Mouse (Mus musculus): ENCODE measurements at regions not wholly inside any gene's neighbourhood (a gene's known extent, or its start where the extent isn't known, plus 50 kb on each side); places are given as distances from the start of the nearest gene placed in this dataset.
"Not testable (repeated sequence)": the region's sequence is repeated elsewhere in the genome, so short reads cannot be mapped to it uniquely, and the experiment has no call there.

DNA sequence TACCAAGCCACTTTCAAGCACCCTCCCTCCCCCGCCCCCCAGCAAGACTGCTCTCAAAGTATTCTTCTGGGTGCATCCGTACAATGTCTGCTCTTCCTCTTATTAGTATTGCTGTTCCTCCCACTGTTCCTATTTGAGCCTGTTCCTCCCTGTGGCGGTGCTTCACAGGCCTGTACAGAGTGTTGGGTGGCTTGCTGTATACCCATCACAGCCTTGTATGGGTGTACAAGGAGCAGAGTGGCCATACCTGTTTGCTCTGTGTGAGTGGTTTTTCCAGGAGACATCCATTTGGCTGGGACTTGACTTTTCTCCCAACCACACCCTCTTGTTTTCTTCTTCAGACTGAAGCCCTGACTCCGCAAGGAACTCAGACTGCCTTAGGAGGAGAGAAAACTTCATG is 61.7 kb upstream of the Map3k1 start:
- Histone ChIP-seq H3K4me1 (ENCODE audit: control insufficient read depth, insufficient read depth, insufficient read length, low read length) (peaks cover 2% of the 10 kb centered on the region; the same call in 1 of the 2 replicates), H3K4me3 (ENCODE audit: low read depth, low read length) (no peak overlapping the region), H3K27me3 (ENCODE audit: control insufficient read depth, insufficient read depth, low read length) (no peaks in the 10 kb centered on the region), H3K27ac (ENCODE audit: insufficient read depth, low read depth, low read length) (no peak overlapping the region), H3K36me3 (ENCODE audit: control insufficient read depth, insufficient read depth, low read length) (no peaks in the 10 kb centered on the region)
- WGBS = 87% methylated on average over 4 of the region's 4 CpGs
- TF ChIP-seq CTCF (IDR thresholded peaks at IDR 0.05; ENCODE audit: extremely low read depth, insufficient read length, insufficient replicate concordance, low read depth, low read length) (no peak), POLR2A (IDR thresholded peaks at IDR 0.05; ENCODE audit: low read depth, low read length) (no peak)

- WGBS = 86% methylated on average over 25 of the region's 25 CpGs
- no peak overlapping the region for H3K27ac ChIP-seq (ENCODE audit: insufficient read depth, low read depth, low read length)
- no peak for TF ChIP-seq POLR2A (IDR thresholded peaks at IDR 0.05; ENCODE audit: low read depth, low read length)
- TF ChIP-seq CTCF (IDR thresholded peaks at IDR 0.05; ENCODE audit: extremely low read depth, insufficient read length, insufficient replicate concordance, low read depth, low read length) = no peak
Measured at GRCm38 (mm10) chr13:111871672-111872410, 63.0 kb upstream of the Map3k1 start.

GRCm38 (mm10) chr13:111874330-111874729 is 65.5 kb upstream of the Map3k1 start:
- Histone ChIP-seq H3K4me1 (ENCODE audit: control insufficient read depth, insufficient read depth, insufficient read length, low read length) (peaks cover 2% of the 10 kb centered on the region; the same call in 1 of the 2 replicates), H3K36me3 (ENCODE audit: control insufficient read depth, insufficient read depth, low read length) (no peaks in the 10 kb centered on the region), H3K27ac (ENCODE audit: insufficient read depth, low read depth, low read length) (no peak overlapping the region), H3K27me3 (ENCODE audit: control insufficient read depth, insufficient read depth, low read length) (no peaks in the 10 kb centered on the region), H3K4me3 (ENCODE audit: low read depth, low read length) (no peak overlapping the region)
- TF ChIP-seq CTCF (IDR thresholded peaks at IDR 0.05; ENCODE audit: extremely low read depth, insufficient read length, insufficient replicate concordance, low read depth, low read length) (no peak), POLR2A (IDR thresholded peaks at IDR 0.05; ENCODE audit: low read depth, low read length) (no peak)
- 85% methylated on average over 3 of the region's 3 CpGs for WGBS

More at GRCm38 (mm10) chr13:111871672-111872410, 63.0 kb upstream of the Map3k1 start:
- Histone ChIP-seq H3K4me1 (ENCODE audit: control insufficient read depth, insufficient read depth, insufficient read length, low read length) (peaks cover 2% of the 10 kb centered on the region; the same call in 1 of the 2 replicates), H3K4me3 (ENCODE audit: low read depth, low read length) (no peak overlapping the region), H3K27me3 (ENCODE audit: control insufficient read depth, insufficient read depth, low read length) (no peaks in the 10 kb centered on the region), H3K36me3 (ENCODE audit: control insufficient read depth, insufficient read depth, low read length) (no peaks in the 10 kb centered on the region)

- WGBS = 71% methylated on average over 3 of the region's 3 CpGs
- Histone ChIP-seq H3K27ac (ENCODE audit: insufficient read depth, low read depth, low read length) (no peak overlapping the region), H3K4me3 (ENCODE audit: low read depth, low read length) (no peak overlapping the region), H3K36me3 (ENCODE audit: control insufficient read depth, insufficient read depth, low read length) (no peaks in the 10 kb centered on the region), H3K4me1 (ENCODE audit: control insufficient read depth, insufficient read depth, insufficient read length, low read length) (no peaks in the 10 kb centered on the region), H3K27me3 (ENCODE audit: control insufficient read depth, insufficient read depth, low read length) (no peaks in the 10 kb centered on the region)
- TF ChIP-seq POLR2A (IDR thresholded peaks at IDR 0.05; ENCODE audit: low read depth, low read length) (no peak), CTCF (IDR thresholded peaks at IDR 0.05; ENCODE audit: extremely low read depth, insufficient read length, insufficient replicate concordance, low read depth, low read length) (no peak)
Measured at GRCm38 (mm10) chr13:111876404-111876803, 67.6 kb upstream of the Map3k1 start.

GRCm38 (mm10) chr13:111876847-111877246 is 68.1 kb upstream of the Map3k1 start:
- Histone ChIP-seq H3K4me3 (ENCODE audit: low read depth, low read length) (no peak overlapping the region), H3K27me3 (ENCODE audit: control insufficient read depth, insufficient read depth, low read length) (no peaks in the 10 kb centered on the region), H3K36me3 (ENCODE audit: control insufficient read depth, insufficient read depth, low read length) (no peaks in the 10 kb centered on the region), H3K4me1 (ENCODE audit: control insufficient read depth, insufficient read depth, insufficient read length, low read length) (no peaks in the 10 kb centered on the region), H3K27ac (ENCODE audit: insufficient read depth, low read depth, low read length) (no peak overlapping the region)
- no peak for TF ChIP-seq POLR2A (IDR thresholded peaks at IDR 0.05; ENCODE audit: low read depth, low read length)
- TF ChIP-seq CTCF (IDR thresholded peaks at IDR 0.05; ENCODE audit: extremely low read depth, insufficient read length, insufficient replicate concordance, low read depth, low read length) = no peak
- WGBS = 38% methylated on average over 2 of the region's 2 CpGs

- not testable (repeated sequence) for H3K4me1 ChIP-seq (ENCODE audit: control insufficient read depth, insufficient read depth, insufficient read length, low read length); H3K27me3 ChIP-seq (ENCODE audit: control insufficient read depth, insufficient read depth, low read length); H3K4me3 ChIP-seq (ENCODE audit: low read depth, low read length); H3K36me3 ChIP-seq (ENCODE audit: control insufficient read depth, insufficient read depth, low read length); H3K27ac ChIP-seq (ENCODE audit: insufficient read depth, low read depth, low read length)
- 82% methylated on average over 17 of the region's 17 CpGs for WGBS
Measured at GRCm38 (mm10) chr13:111883768-111884566, 75.2 kb upstream of the Map3k1 start.

DNA sequence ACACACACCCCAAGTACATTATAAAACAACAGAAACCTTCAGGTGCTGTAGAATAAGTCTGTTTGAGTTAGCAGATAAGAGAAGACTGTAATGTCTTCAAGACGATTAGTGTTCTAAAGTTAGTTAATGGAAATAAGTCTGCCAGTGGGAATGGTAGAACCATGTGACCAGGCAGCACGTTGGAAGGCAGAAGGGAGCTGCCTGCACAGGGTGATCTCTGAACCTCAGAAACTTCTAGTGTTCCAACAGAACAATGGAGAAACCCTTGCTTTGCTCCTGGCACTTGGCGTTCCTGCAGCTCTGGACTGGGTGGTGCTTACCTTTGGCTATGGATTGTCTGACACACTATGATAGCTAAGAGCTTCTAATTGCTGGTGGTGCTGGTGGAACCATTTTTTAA is 82.0 kb upstream of the Map3k1 start:
- WGBS = 32% methylated on average over 3 of the region's 3 CpGs
- TF ChIP-seq POLR2A (IDR thresholded peaks at IDR 0.05; ENCODE audit: low read depth, low read length) = no peak
- TF ChIP-seq CTCF (IDR thresholded peaks at IDR 0.05; ENCODE audit: extremely low read depth, insufficient read length, insufficient replicate concordance, low read depth, low read length) = no peak
- Histone ChIP-seq H3K27ac (ENCODE audit: insufficient read depth, low read depth, low read length) (no peak overlapping the region), H3K4me1 (ENCODE audit: control insufficient read depth, insufficient read depth, insufficient read length, low read length) (peaks cover 2% of the 10 kb centered on the region; the same call in 1 of the 2 replicates), H3K27me3 (ENCODE audit: control insufficient read depth, insufficient read depth, low read length) (no peaks in the 10 kb centered on the region), H3K36me3 (ENCODE audit: control insufficient read depth, insufficient read depth, low read length) (no peaks in the 10 kb centered on the region), H3K4me3 (ENCODE audit: low read depth, low read length) (no peak overlapping the region)

All from small intestine, adult 2 months (tissue).